Mouse (Mus musculus) bone marrow, adult 2 months (tissue): ENCODE results near the gene Ubox5.

ENCODE experiments used
- CTCF ChIP-seq: fragments of 200-500 bp; IDR thresholded peaks from 2 replicates; pipeline ENCODE4 v1.5.1; 2011; ENCODE audit warnings: low read length, control low read depth; ENCODE audit not compliant: control insufficient read depth, insufficient read depth
- POLR2A ChIP-seq: fragments of 200-500 bp; IDR thresholded peaks from 2 replicates; pipeline ENCODE4 v1.6.1; 2011; ENCODE audit warnings: low read depth, mild to moderate bottlenecking, control low read depth, low read length, borderline replicate concordance; ENCODE audit not compliant: control insufficient read depth

DNA sequence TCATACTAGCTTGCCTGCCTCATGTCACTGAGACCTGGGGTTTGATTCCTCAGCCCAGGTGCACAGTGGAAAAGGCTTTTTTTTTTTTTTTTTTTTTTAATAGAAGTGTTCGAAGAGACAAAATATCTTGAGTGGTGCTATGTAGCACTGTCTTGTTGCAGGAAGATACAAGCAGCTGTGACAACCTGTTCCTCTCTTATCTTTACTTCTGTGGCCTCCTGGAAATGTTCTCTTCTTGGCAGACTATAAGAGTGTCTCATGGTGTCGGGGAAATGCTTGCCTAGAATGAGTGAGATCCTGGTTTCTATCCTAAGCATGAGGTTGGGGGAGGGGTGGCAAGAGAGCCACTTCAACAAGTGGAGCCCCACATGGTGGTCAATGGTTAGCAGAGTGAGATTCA, 41.5 kb downstream of the Ubox5 start:
- TF ChIP-seq POLR2A: no peak
- no peak for TF ChIP-seq CTCF
